Mouse (Mus musculus): ENCODE measurements around the gene Olfr603. TPM values are rescaled to one million over a fixed set of nuclear protein-coding genes. Genes with fewer than 3 reads are reported as not detected.

The Olfr603 gene
- polyA plus RNA-seq (2012; rRNA removed; ENCODE audit: low replicate concordance) = not detected in 2 replicates

GRCm38 (mm10) chr7:103386077-103386476 lies at the start of gene Olfr603:
TSS of gene Olfr603 (minus strand) at chr7:103386177.

GRCm38 (mm10) chr7:103414772-103415171 lies 28.8 kb upstream of the Olfr603 start, which contains the start of gene Usp17lc:
TSS of gene Usp17lc (plus strand) at chr7:103415072.

GRCm38 (mm10) chr7:103362555-103362954 lies 23.4 kb downstream of the Olfr603 start, which contains the start of gene Olfr601:
TSS of gene Olfr601 (minus strand) at chr7:103362655.

GRCm38 (mm10) chr7:103349569-103349968 lies 36.4 kb downstream of the Olfr603 start, which contains the start of gene Olfr600:
TSS of gene Olfr600 (minus strand) at chr7:103349669.

GRCm38 (mm10) chr7:103335617-103336016 lies 50.4 kb downstream of the Olfr603 start, which contains the start of gene Olfr599:
TSS of gene Olfr599 (plus strand) at chr7:103335917.

Other genes with a start within 250 kb of the Olfr603 start
- not detected in 2 replicates for gene Olfr588-ps1, start 245.3 kb downstream of the Olfr603 start, polyA plus RNA-seq (2012; rRNA removed; ENCODE audit: low replicate concordance)
- not detected in 2 replicates for gene Olfr589, start 229.8 kb downstream of the Olfr603 start, polyA plus RNA-seq (2012; rRNA removed; ENCODE audit: low replicate concordance)
- not detected in 2 replicates for gene Olfr591, start 207.8 kb downstream of the Olfr603 start, polyA plus RNA-seq (2012; rRNA removed; ENCODE audit: low replicate concordance)
- gene Olfr592, start 201.4 kb downstream of the Olfr603 start, polyA plus RNA-seq (2012; rRNA removed; ENCODE audit: low replicate concordance) = not detected in 2 replicates
- not detected in 2 replicates for gene Olfr593, start 174.3 kb downstream of the Olfr603 start, polyA plus RNA-seq (2012; rRNA removed; ENCODE audit: low replicate concordance)
- gene Olfr594, start 169.2 kb downstream of the Olfr603 start, polyA plus RNA-seq (2012; rRNA removed; ENCODE audit: low replicate concordance) = not detected in 2 replicates
- not detected in 2 replicates for gene Usp17ld, start 133.7 kb downstream of the Olfr603 start, polyA plus RNA-seq (2012; rRNA removed; ENCODE audit: low replicate concordance)
- not detected in 2 replicates for gene Olfr596, start 80.5 kb downstream of the Olfr603 start, polyA plus RNA-seq (2012; rRNA removed; ENCODE audit: low replicate concordance)
- not detected in 2 replicates for gene Olfr597, start 69.9 kb downstream of the Olfr603 start, polyA plus RNA-seq (2012; rRNA removed; ENCODE audit: low replicate concordance)
- gene Olfr598, start 62.6 kb downstream of the Olfr603 start, polyA plus RNA-seq (2012; rRNA removed; ENCODE audit: low replicate concordance) = not detected in 2 replicates
- gene Olfr599, start 50.3 kb downstream of the Olfr603 start, polyA plus RNA-seq (2012; rRNA removed; ENCODE audit: low replicate concordance) = not detected in 2 replicates
- gene Olfr600, start 36.5 kb downstream of the Olfr603 start, polyA plus RNA-seq (2012; rRNA removed; ENCODE audit: low replicate concordance) = not detected in 2 replicates
- not detected in 2 replicates for gene Olfr601, start 23.5 kb downstream of the Olfr603 start, polyA plus RNA-seq (2012; rRNA removed; ENCODE audit: low replicate concordance)
- not detected in 2 replicates for gene Usp17lc, start 28.9 kb upstream of the Olfr603 start, polyA plus RNA-seq (2012; rRNA removed; ENCODE audit: low replicate concordance)
- gene Olfr605, start 59.3 kb upstream of the Olfr603 start, polyA plus RNA-seq (2012; rRNA removed; ENCODE audit: low replicate concordance) = not detected in 2 replicates
- not detected in 2 replicates for gene Olfr606, start 62.9 kb upstream of the Olfr603 start, polyA plus RNA-seq (2012; rRNA removed; ENCODE audit: low replicate concordance)
- gene Olfr607, start 78.0 kb upstream of the Olfr603 start, polyA plus RNA-seq (2012; rRNA removed; ENCODE audit: low replicate concordance) = not detected in 2 replicates
- not detected in 2 replicates for gene Olfr608, start 83.7 kb upstream of the Olfr603 start, polyA plus RNA-seq (2012; rRNA removed; ENCODE audit: low replicate concordance)
- not detected in 2 replicates for gene Olfr609, start 111.9 kb upstream of the Olfr603 start, polyA plus RNA-seq (2012; rRNA removed; ENCODE audit: low replicate concordance)
- not detected in 2 replicates for gene Olfr610, start 125.9 kb upstream of the Olfr603 start, polyA plus RNA-seq (2012; rRNA removed; ENCODE audit: low replicate concordance)
- not detected in 2 replicates for gene Olfr611, start 134.7 kb upstream of the Olfr603 start, polyA plus RNA-seq (2012; rRNA removed; ENCODE audit: low replicate concordance)
- gene Olfr612, start 156.5 kb upstream of the Olfr603 start, polyA plus RNA-seq (2012; rRNA removed; ENCODE audit: low replicate concordance) = not detected in 2 replicates
- gene Olfr613, start 161.9 kb upstream of the Olfr603 start, polyA plus RNA-seq (2012; rRNA removed; ENCODE audit: low replicate concordance) = not detected in 2 replicates
- gene Olfr615, start 169.9 kb upstream of the Olfr603 start, polyA plus RNA-seq (2012; rRNA removed; ENCODE audit: low replicate concordance) = not detected in 2 replicates
- not detected in 2 replicates for gene Olfr616, start 183.0 kb upstream of the Olfr603 start, polyA plus RNA-seq (2012; rRNA removed; ENCODE audit: low replicate concordance)
- not detected in 2 replicates for gene Olfr617, start 186.9 kb upstream of the Olfr603 start, polyA plus RNA-seq (2012; rRNA removed; ENCODE audit: low replicate concordance)
- not detected in 2 replicates for gene Olfr618, start 203.9 kb upstream of the Olfr603 start, polyA plus RNA-seq (2012; rRNA removed; ENCODE audit: low replicate concordance)
- not detected in 2 replicates for gene Olfr619, start 214.4 kb upstream of the Olfr603 start, polyA plus RNA-seq (2012; rRNA removed; ENCODE audit: low replicate concordance)
- gene Olfr620, start 226.4 kb upstream of the Olfr603 start, polyA plus RNA-seq (2012; rRNA removed; ENCODE audit: low replicate concordance) = not detected in 2 replicates

All from subcutaneous adipose tissue, adult 2 months (tissue).